Mouse (Mus musculus) MEL (cell line): ENCODE measurements around the gene Hcn2.

Experiments
- CTCF ChIP-seq, 3 experiments: IDR thresholded peaks in 2 of 3; conservative IDR thresholded peaks in 1 of 3; 2 replicates each; pipeline ENCODE4 v1.5.1; 2011 to 2012; ENCODE audit warnings: low read length in 3 of 3, low read depth in 2 of 3, mild to moderate bottlenecking in 2 of 3, improper control_type of control experiment in 1 of 3, inconsistent platforms in 1 of 3, mixed read lengths in 1 of 3, moderate library complexity in 1 of 3; ENCODE audit not compliant: control insufficient read depth in 1 of 3, insufficient read depth in 1 of 3, poor library complexity in 1 of 3, severe bottlenecking in 1 of 3
- GATA1 ChIP-seq: IDR thresholded peaks from 2 replicates; pipeline ENCODE4 v1.6.1; 2011; ENCODE audit warnings: low read depth, low read length, improper control_type of control experiment
- HCFC1 ChIP-seq: IDR thresholded peaks from 2 replicates; pipeline ENCODE4 v1.6.1; 2012; ENCODE audit warnings: low read depth, mild to moderate bottlenecking, inconsistent platforms, low read length, improper control_type of control experiment, moderate library complexity
- NELFE ChIP-seq: IDR thresholded peaks from 2 replicates; pipeline ENCODE4 v1.6.1; 2011; ENCODE audit warnings: low read depth, low read length, improper control_type of control experiment
- POLR2A ChIP-seq, 2 experiments: IDR thresholded peaks; 2 replicates each; pipeline ENCODE4 v1.6.1; 2011 to 2012; ENCODE audit warnings: low read length in 2 of 2, mild to moderate bottlenecking in 2 of 2, control low read depth in 1 of 2, improper control_type of control experiment in 1 of 2, low read depth in 1 of 2, moderate library complexity in 1 of 2; ENCODE audit not compliant: control insufficient read depth in 1 of 2, insufficient read depth in 1 of 2, poor library complexity in 1 of 2
- ZC3H11A ChIP-seq: IDR thresholded peaks from 2 replicates; pipeline ENCODE4 v1.6.1; 2012; ENCODE audit warnings: low read depth, mild to moderate bottlenecking, inconsistent platforms, low read length, improper control_type of control experiment

DNA sequence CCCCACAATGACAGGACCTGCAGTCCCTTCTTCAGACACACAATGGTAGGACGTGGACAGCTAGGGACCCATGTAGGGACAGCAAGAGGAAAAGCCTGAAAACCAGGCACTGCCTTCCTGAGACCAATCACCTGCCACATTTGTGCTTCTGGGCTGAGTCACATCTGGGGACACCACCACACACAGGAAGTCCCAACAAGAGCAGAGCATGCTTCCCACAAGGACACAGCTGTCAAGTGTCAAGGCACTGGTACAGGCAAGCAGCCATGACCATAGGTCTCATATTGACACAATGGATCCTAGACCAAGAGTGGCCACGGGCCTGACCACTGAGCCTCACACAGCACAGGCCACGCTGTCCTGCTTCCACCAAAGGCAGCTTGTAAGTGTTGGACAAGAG is 46.4 kb downstream of the Hcn2 start:
- TF ChIP-seq CTCF (IDR thresholded peaks at IDR 0.05 in 2 of 3, conservative IDR thresholded peaks at IDR 0.05 in 1 of 3; ENCODE audit: control insufficient read depth in 1 of 3, insufficient read depth in 1 of 3, low read depth in 2 of 3, low read length in 3 of 3, poor library complexity in 1 of 3, severe bottlenecking in 1 of 3) (no peak), NELFE (no peak), GATA1 (no peak), POLR2A (IDR thresholded peaks at IDR 0.05; ENCODE audit: control insufficient read depth in 1 of 2, insufficient read depth in 1 of 2, low read depth in 1 of 2, low read length in 2 of 2, poor library complexity in 1 of 2) (no peak), HCFC1 (no peak), ZC3H11A (no peak)
